Mouse (Mus musculus) hematopoietic stem cell, adult 5-6 weeks (primary cell): ENCODE results near the gene Arl11. TPM values are rescaled to one million over a fixed set of nuclear protein-coding genes. Genes with fewer than 3 reads are reported as not detected.
"Not testable (repeated sequence)": the region's sequence is repeated elsewhere in the genome, so short reads cannot be mapped to it uniquely, and the experiment has no call there.

Experiments
- ATAC-seq, 2 experiments: fragments of 125-278 bp in 1 of 2; replicated peaks in 1 of 2; 2 replicates each; pipeline ENCODE4 v1.8.0; 2016 to 2017; ENCODE audit warnings: inconsistent platforms in 2 of 2, mild to moderate bottlenecking in 2 of 2, moderate number of reproducible peaks in 2 of 2, low read depth in 1 of 2, moderate TSS enrichment in 1 of 2; ENCODE audit not compliant: low FRiP score in 2 of 2, poor library complexity in 2 of 2, severe bottlenecking in 2 of 2, insufficient read depth in 1 of 2, low TSS enrichment in 1 of 2
- total RNA-seq: library from RNA; stranded (forward); fragments of 172-1452, 232-1000 nt; gene quantifications from 2 replicates; pipeline ENCODE4 v1.2.3, GENCODE M21; 2017

Gene Arl11
- total RNA-seq, 1 experiment from 2014 or later: 7.5 TPM

DNA sequence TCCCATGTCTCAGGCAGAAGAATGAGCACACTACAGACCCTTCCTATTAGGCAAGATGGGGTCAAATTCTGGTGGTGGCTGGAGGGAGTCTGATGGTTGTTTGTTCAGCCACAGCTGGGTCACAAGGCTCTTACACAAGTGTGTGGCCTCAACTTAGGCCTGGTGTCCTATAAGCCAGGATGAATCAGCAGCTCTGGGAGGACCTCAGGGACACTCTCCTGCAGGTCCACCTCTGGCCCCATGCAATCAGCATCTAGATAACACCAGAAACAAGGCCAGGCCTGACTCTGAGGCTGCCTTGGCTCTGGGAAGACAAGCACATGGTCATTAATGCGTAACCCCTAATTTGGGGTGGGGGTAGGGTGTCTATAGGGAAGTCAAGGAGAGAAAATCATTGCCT lies 11.2 kb downstream of the Arl11 start:
- peak; percentile 12 to 29; a peak in 2 of 4 replicates for ATAC-seq

DNA sequence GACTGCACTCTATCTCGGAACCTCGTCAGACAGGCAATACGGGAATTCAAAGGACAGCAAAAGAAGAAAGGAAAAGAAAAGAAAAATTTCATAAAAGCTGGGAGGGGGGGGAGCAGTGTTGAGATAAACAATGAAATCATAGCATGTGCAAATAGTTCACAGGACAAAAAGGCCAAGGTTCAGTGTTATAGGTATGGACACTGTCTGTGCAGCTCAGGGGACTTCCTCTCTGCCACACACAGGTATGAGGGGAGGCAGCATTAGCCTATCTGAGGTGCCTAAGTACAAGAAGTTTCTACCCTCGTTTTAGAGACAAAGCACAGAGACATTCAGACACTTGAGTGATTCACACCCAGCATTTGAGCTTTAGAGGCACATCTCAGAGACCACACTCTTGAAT lies 11.6 kb downstream of the Arl11 start:
- no peak for ATAC-seq

DNA sequence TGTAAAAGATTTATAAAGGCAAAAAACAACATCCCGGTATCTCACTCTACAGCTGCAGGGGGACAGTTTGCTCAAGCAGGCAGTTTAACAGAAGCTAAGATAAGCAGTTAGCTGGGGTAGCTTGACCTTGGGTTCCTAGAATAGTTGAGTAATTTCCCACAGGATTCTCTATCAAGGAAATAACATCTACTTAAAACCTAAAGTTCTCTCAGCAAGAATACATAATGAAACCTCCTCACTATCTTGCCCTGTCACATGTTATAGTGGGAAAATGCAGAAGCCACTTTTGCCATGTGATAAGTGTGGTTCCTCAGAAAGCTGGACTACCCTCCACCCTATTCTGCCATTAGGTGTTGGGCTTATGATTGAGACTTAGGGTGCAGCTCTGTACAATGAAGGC lies 13.2 kb downstream of the Arl11 start:
- no peak for ATAC-seq

DNA sequence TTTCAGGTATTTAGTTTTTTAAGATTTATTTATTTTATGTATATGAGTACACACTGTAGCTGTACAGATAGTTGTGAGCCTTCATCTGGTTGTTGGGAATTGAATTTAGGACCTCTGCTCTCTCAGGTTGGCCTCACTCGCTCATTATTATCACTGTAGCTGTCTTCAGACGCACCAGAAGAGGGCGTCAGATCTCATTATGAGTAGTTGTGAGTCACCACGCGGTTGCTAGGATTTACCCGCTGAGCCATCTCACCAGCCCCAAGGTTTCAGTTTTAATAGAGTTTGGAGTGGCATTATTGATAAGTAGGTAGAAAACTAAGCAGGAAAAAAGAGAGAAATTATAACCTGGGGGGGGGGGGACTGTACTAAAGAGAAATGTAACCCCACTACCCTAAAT lies 17.5 kb downstream of the Arl11 start:
- not testable (repeated sequence) for ATAC-seq

DNA sequence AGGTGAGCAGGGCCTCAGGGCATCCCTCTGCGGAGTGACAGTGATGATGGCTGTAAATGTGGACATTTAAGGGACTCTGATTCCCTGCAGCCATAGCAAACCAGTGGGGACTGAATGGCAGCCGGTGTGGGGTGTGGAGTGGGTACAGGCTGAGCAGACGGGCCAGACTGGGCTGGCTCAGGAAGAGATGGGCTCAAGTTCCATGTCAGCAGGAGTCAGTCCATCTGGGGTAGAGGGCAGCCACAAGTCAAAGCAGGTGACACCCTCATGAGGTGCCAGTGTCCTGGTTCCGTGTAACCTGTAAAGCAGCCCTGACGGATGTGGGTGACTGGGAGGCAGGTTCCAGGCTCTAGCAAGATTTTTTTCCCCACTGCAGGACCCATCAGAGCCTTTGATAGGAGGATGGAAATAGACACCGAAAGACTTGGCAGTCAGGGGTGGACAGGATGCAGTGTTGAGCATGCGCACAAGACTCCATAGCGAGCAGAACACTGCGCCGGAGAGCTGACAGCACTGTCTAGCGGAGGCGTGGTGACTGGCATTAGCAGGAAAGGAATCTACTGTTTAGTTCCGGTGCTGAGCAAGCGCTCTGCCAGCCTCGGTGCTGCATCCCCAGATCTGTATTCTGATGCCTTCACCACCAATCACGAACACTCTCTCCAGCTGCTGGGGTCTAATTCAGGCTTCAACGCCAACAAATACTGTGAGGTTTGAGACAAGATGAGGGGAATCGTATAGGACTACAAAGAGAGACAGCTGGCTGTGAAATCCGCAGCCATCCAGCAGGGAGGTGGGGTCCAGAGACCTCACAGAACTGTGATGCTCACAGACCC lies 18.3 kb downstream of the Arl11 start:
- ATAC-seq: peak; percentile 33 to 51; a peak in 1 of 4 replicates

DNA sequence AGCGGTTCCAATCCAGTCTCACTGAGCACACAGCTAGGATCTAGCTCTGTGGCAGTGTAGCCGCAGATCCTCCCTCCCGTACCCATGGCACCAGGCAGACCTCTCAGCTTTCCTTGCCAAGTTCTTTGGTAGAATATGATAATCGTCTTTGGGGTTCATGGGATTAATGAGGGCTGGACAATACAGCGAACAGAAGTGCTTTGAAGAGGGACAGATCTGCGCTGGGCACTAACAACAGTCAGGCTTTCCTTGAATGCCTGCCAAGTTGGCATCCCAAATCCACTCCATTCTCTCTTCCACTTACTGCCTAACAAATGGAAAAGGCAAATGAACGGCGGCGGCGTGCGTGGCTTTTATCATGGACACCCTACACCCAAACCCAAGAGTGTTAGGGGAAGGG lies 21.0 kb downstream of the Arl11 start:
- ATAC-seq: no peak

DNA sequence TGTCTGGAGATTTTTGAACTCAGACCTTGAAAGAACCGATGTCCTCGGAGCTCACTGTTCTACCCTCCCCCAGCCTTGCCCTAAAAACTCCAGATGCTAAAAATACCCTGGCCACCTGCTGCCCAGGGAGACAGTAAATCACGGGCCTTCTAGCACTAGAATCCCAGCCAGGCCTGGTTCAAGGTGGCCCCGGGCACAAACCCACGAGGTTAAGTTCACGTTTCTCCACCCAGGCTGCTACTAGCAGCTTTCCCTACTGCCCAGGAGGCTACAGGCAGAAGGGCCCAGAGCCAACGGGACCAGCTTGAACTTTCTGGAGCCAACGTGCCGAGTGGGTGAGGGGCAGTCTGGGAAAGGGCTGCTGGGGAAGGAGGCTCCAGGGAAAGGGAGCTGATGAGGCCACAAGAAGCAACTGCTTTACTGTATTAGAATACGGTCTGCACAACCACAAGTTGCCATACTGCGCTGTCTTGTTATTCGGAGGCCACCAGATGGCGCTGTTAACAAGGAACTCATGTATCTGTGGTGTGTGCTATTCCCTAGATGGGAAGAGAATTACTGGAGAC lies 21.5 kb downstream of the Arl11 start:
- peak; percentile 80 to 86 for ATAC-seq

DNA sequence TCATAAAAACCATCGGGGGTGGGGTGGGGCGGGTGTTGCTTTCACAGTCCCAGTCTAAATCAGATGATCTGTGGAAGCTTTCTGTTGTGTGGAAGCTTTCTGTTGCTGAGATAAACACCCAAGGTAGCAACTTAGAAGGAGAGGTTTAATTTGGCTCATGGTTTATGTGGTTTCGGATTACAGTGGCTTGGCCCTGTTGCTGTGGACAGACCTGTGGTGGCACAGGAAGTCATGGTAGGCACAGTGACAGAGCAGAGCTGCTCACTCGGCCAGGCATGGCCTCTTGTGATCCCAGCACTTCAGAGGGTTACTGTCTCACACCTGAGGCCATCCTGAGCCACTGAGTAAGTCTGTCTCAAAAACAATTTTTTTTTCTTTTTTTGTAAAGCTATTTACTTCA lies 29.8 kb downstream of the Arl11 start:
- ATAC-seq: no peak

DNA sequence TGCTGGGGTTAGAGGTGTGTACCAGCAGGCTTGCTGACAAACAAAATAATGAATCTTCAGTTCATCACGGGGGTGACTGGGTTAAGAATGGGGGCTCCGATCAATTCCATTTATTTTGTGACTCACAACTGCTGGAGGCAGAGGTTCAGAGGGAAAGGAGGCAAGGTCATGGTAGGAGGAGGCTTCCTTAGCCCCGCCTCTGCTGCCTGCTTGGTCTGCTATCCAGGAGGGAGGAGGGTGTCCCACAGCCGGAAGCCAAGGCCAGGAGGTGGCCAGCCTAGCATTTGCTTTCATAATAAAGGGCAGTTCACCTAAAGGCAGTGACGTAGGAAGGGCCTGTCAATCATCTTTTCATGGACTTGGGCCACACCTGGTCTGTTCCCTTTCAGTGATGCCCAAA lies 35.0 kb downstream of the Arl11 start:
- no peak for ATAC-seq

DNA sequence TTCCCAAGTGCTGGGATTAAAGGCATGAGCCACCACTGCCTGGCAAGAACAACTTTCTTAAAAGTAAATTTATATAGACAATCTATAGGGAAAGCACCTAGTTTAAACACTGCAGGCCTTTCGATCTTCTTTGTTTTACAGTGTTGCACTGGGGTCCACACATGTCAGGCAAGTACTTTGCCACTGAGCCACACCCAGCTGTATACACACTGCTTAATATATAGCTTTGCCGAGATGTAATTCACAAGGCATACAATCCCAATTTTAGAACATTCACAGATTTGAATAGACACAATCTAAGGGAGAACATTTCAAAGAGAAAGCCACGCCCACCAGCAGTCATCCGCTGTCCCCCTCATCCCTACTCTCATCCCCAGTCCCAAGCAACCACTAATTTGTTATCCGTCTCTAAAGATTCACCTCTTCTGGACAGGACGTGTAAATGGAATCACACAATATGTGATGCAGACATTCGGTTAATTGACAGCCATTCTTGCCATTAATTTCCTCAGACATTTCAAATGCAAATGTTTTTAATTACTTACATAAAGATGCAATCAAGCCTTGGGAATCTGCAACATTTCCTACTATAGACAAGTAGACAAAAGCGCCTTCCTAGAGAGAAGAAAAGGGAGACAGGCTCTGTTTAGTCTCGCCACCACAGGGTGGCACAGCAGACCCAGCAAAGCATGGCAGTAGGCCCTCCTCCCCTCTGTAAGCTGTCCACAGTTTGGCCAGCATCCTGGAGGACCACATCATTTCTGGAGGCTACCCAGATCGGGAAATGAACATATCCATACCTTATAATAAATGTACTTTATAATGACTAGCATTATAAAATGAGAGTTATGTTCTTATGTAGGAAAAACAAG lies 37.5 kb downstream of the Arl11 start:
- no peak for ATAC-seq

DNA sequence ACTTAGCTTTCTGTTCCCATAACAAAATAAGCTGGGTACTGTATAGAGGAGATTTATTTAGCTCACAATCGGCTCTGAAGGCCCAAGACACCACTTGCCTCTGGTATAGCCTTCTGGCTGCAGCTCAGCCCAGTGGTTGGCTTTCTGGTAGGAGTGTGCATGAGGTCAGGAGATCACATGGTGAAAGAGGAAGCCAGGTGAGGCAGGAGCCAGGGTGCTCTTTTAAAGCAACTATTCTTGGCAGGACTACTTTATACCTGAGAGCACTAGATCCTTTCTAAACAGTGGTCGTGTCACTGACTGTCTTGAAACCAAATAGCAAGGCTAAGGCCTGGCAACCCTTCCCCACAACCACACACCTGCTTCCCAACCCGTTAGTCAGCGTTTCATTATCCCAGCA lies 40.3 kb downstream of the Arl11 start:
- no peak for ATAC-seq

DNA sequence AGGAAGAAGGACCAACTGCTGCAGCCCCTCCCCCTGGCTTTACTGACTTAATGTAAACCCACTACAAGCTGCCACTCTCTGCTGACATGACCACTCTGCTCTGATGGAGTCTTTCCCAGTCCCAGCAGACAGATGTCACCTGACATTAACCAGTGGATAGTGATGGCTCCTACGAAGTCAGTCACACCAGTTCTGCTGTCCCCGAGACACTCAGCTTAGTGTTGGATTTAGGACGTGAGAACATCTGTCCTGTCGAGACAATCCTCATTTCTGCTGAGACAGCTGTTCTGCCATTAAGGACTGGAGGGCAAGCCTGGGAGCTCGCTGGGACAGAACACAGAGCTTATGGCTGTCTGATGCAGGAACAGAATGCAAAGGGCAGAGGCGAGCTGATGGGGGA lies 41.3 kb downstream of the Arl11 start:
- ATAC-seq: no peak

DNA sequence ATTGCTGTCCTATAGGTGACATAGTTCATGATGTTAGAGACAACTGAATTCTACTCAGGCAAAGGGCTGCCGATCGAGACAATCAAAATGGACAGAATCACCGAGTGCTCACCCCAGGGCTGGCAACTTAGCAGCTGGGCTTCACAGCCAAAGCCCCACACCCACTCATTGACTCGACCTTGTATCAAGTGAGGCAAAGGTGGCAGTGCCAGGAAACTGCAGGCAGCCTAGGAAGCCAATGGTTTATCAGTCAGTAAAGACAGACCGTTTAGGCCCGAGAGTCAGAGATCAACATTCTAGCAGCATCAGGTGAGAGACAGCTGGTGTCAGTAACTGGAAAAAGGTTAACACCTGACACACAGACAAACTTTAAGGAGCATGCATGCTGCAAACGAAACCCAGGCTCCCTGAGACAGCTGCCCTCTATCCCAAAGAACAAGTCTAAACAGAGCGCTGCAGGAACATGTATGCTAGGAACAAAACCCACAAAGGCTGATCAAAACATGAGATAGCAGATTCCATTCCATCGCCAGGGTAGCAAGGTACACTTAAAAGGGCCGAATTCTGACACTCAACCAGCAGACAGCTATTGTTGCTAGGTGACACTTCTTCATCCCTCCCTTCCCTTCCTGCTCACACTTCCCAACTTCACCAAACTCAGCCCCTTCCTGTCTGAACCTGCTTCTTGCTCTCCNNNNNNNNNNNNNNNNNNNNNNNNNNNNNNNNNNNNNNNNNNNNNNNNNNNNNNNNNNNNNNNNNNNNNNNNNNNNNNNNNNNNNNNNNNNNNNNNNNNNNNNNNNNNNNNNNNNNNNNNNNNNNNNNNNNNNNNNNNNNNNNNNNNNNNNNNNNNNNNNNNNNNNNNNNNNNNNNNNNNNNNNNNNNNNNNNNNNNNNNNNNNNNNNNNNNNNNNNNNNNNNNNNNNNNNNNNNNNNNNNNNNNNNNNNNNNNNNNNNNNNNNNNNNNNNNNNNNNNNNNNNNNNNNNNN lies 45.0 kb downstream of the Arl11 start:
- no peak for ATAC-seq

DNA sequence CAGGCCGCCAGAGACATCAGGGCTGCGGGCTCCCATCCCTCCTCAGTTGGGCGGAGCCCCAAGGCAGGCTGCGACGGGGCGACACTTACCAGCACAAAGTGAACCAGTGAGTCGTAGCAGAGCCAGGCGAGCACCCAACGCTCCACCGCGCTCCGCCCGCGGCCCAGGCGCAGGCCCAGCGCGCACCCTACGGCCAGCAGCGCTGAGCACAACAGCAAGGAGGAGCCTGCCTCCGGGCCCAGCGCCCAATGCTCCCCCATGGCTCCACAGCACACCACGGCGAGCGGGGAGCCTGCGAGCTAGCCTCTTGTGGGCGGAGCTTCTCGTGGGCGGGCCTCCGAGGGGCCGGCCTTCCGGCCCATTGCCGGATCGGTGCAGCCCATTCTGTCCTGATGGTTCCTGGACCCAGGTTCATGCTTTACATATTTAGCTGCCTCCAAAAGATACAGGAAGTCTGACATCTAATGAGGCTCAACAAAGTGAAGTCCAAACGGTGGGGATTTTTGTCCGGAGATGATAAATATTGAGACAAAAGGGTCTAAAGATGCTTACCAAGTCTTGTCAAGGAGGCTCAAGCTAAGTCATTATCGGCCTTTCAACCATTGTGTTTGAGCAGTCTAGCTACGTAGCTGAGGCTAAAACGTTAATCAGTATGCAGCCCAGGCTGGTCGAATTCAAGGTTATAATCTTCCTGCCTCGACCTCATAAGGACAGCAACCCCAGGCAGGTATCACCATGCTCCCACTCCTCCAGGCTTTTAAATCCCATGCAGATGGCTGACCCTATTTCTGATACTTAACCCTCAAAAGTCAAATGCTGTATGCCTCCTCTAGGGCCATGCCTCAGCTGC lies 50.8 kb downstream of the Arl11 start, which contains the start of gene Ebpl:
Ebpl (minus strand) TSS at position 309 of the 850 bp plus-strand sequence.
- peak; percentile 96 for ATAC-seq

DNA sequence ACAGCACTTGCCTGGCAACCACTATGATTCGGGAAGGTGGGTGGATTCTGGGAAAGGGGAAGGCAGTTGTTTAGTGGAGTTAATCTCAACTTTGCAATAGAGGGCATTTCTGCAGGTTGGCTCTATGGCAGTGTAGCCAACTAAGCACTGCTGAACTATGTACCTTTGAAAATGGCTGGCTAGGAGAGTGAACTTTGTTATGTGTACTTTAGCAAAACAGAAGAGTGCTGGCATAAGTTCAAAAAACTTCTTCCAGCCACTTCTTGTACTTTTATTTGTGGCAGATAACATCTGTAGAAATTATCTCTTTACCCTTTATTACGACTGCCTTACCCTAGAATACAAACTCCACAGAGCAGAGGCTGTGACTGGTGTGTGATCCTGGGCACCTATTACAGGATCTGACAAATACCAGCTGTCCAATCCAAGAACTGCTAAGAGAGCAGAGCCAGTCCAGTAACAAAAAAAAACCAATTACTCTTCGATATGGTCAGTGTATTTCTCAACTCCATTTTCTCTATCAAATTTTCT lies 51.5 kb downstream of the Arl11 start:
- no peak for ATAC-seq
